Mouse (Mus musculus) liver, embryonic 13.5 days (tissue): ENCODE measurements around the gene Hist1h2bl. TPM values are rescaled to one million over a fixed set of nuclear protein-coding genes. Genes with fewer than 3 reads are reported as not detected.
"Not testable (repeated sequence)": the region's sequence is repeated elsewhere in the genome, so short reads cannot be mapped to it uniquely, and the experiment has no call there.

Source experiments
- ATAC-seq: fragments of 200-750 bp; cut with Nextera tagmentation; 2 replicates; pipeline ENCODE4 v1.8.0; 2017; ENCODE audit warnings: low read depth, mild to moderate bottlenecking, moderate number of reproducible peaks, moderate library complexity
- DNase-seq: peaks from one replicate; pipeline ENCODE4 v3.0.0; 2022
- H3K27ac ChIP-seq: fragments of 300-500 bp; sonication (generic); 2 replicates; pipeline ENCODE4 v1.5.1; 2015; ENCODE audit warnings: moderate library complexity, mild to moderate bottlenecking, inconsistent platforms
- H3K27me3 ChIP-seq: fragments of 300-500 bp; sonication (generic); 2 replicates; pipeline ENCODE4 v1.6.1; 2015; ENCODE audit warnings: mild to moderate bottlenecking, inconsistent platforms
- H3K36me3 ChIP-seq: fragments of 300-500 bp; sonication (generic); 2 replicates; pipeline ENCODE4 v1.6.1; 2015; ENCODE audit warnings: mild to moderate bottlenecking, inconsistent platforms
- H3K4me1 ChIP-seq: fragments of 300-500 bp; sonication (generic); replicated peaks from 2 replicates; pipeline ENCODE4 v1.6.1; 2015; ENCODE audit warnings: inconsistent platforms
- H3K4me2 ChIP-seq: fragments of 300-500 bp; sonication (generic); 2 replicates; pipeline ENCODE4 v1.6.1; 2015; ENCODE audit warnings: inconsistent platforms, mild to moderate bottlenecking, moderate library complexity
- H3K4me3 ChIP-seq: fragments of 300-500 bp; sonication (generic); replicated peaks from 2 replicates; pipeline ENCODE4 v1.5.1; 2015; ENCODE audit warnings: mild to moderate bottlenecking, inconsistent platforms
- H3K9ac ChIP-seq: fragments of 300-500 bp; sonication (generic); 2 replicates; pipeline ENCODE4 v1.6.1; 2015; ENCODE audit warnings: mild to moderate bottlenecking, inconsistent platforms
- H3K9me3 ChIP-seq: fragments of 300-500 bp; sonication (generic); replicated peaks from 2 replicates; pipeline ENCODE4 v1.6.1; 2016; ENCODE audit warnings: inconsistent platforms
- WGBS: fragments of 180-500 bp; shearing (Covaris S2); methylation state at CpG from one replicate; pipeline ENCODE4 v1.1.7; 2015; ENCODE audit not compliant: insufficient replicate concordance; 5-methylcytosine and 5-hydroxymethylcytosine counted together
- polyA plus RNA-seq: library from polyadenylated mRNA; unstranded; fragments of >200 nt; fragmentation: Nextera tagmentation; extraction: Ambion mirVana; gene quantifications from 2 replicates; pipeline ENCODE4 v1.2.1, GENCODE M21; 2015

The Hist1h2bl gene
- 1.8 and 3.0 TPM in 2 replicates for polyA plus RNA-seq

DNA sequence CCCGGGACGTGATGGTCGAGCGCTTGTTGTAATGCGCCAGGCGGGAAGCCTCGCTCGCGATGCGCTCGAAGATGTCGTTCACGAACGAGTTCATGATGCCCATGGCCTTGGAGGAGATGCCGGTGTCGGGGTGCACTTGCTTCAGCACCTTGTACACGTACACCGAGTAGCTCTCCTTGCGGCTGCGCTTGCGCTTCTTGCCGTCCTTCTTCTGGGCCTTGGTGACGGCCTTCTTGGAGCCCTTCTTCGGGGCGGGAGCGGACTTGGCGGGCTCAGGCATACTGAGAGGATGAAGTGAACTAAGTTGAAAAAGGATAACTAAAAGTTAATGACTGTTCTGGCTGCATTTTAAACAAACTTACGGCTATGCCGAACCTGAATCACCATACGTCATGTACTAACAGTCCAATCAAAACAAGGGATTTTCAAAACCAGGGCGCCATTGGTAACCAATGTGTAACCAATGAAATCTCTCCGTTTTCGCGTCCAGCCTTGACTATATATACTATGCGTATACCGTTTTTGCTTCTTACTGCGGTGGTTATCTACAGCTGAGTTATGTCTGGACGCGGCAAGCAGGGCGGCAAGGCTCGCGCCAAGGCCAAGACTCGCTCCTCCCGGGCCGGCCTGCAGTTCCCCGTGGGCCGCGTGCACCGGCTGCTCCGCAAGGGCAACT, at the start of gene Hist1h2bl, which contains the start of gene Hist1h2ai:
Hist1h2bl (minus strand) TSS at position 280 of the 676 bp plus-strand sequence.
Hist1h2ai (plus strand) TSS at position 559 of the 676 bp plus-strand sequence.
- peak; percentile 91 for DNase-seq
- H3K36me3 ChIP-seq, H3K9me3 ChIP-seq, H3K27me3 ChIP-seq: not testable (repeated sequence)
- Histone ChIP-seq H3K4me1 (peaks cover 63% of the 10 kb centered on the region), H3K9ac (peak within 1 kb of the TSS; percentile 88), H3K4me3 (peak within 1 kb of the TSS; percentile 63), H3K4me2 (peak within 1 kb of the TSS; percentile 86), H3K27ac (peak within 1 kb of the TSS; percentile 99)
- under 1% methylated on average over 32 of the region's 50 CpGs for WGBS
- peak; percentile 84 for ATAC-seq

DNA sequence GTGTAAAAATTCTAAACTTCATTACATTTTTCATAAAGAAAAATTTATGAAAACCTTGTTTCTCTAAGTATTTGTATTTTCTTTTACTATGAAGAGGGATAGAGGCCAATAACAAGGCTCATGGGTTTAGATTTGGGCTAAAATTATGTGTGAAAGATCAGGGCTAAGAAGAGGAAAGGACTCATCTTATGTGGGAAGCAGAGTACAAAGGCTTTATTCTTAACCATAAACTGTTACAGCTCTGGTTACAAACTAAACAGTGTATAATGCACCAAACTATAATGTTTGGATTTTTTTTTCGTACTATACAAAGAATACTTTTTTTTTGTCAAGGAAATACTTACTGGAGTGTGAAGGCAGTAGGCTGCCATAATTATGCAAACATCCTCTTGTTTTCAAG, 39.8 kb upstream of the Hist1h2bl start:
- peak overlapping the region; percentile 70 for H3K9ac ChIP-seq
- H3K4me3 ChIP-seq: peak overlapping the region; percentile 50
- ATAC-seq (no peak), DNase-seq (no peak)
- no peaks in the 10 kb centered on the region for H3K36me3 ChIP-seq
- H3K27ac ChIP-seq: peak overlapping the region; percentile 99
- H3K4me1 ChIP-seq: peaks cover 27% of the 10 kb centered on the region
- peak overlapping the region; percentile 64 for H3K4me2 ChIP-seq
- no peaks in the 10 kb centered on the region for H3K9me3 ChIP-seq
- H3K27me3 ChIP-seq: no peaks in the 10 kb centered on the region
- WGBS: 78% methylated on average over 1 of the region's 1 CpGs

GRCm38 (mm10) chr13:21754294-21755001, 38.5 kb upstream of the Hist1h2bl start:
- peak overlapping the region; percentile 99 for H3K27ac ChIP-seq
- H3K36me3 ChIP-seq, H3K9me3 ChIP-seq, H3K27me3 ChIP-seq: not testable (repeated sequence)
- DNase-seq (peak; percentile 61), ATAC-seq (peak; percentile 20)
- under 1% methylated on average over 20 of the region's 26 CpGs for WGBS
- H3K4me3 ChIP-seq: peak overlapping the region; percentile 56
- H3K4me2 ChIP-seq: peak overlapping the region; percentile 78
- H3K9ac ChIP-seq: peak overlapping the region; percentile 75
- H3K4me1 ChIP-seq: peaks cover 27% of the 10 kb centered on the region

- WGBS: 1% methylated on average over 48 of the region's 50 CpGs
- peak within 1 kb of the TSS; percentile 83 for H3K9ac ChIP-seq
- ATAC-seq: peak; percentile 81
- peak within 1 kb of the TSS; percentile 58 for H3K4me3 ChIP-seq
- peak within 1 kb of the TSS; percentile 78 for H3K4me2 ChIP-seq
- H3K27me3 ChIP-seq, H3K9me3 ChIP-seq, H3K36me3 ChIP-seq: not testable (repeated sequence)
- peak within 1 kb of the TSS; percentile 99 for H3K27ac ChIP-seq
- H3K4me1 ChIP-seq: peaks cover 31% of the 10 kb centered on the region
- DNase-seq: peak; percentile 92
Observed at GRCm38 (mm10) chr13:21753524-21754285, 37.8 kb upstream of the Hist1h2bl start, which contains the start of the genes Hist1h2ak and Hist1h2bn. Gene Hist1h2ak (minus strand): TSS chr13:21753827. Gene Hist1h2bn (plus strand): TSS chr13:21754123.

- H3K9me3 ChIP-seq: no peaks in the 10 kb centered on the region
- ATAC-seq: no peak
- DNase-seq: no peak
Observed at GRCm38 (mm10) chr13:21753051-21753523, 37.1 kb upstream of the Hist1h2bl start.

GRCm38 (mm10) chr13:21752356-21752755, 36.4 kb upstream of the Hist1h2bl start:
- Histone ChIP-seq H3K36me3 (0 out of 2 replicates have a peak, but pooled peaks cover 3% of the 10 kb centered on the region), H3K4me1 (peaks cover 38% of the 10 kb centered on the region), H3K4me3 (peak overlapping the region; percentile 58), H3K9ac (peak overlapping the region; percentile 83), H3K4me2 (peak overlapping the region; percentile 78), H3K27ac (peak overlapping the region; percentile 99), H3K27me3 (no peaks in the 10 kb centered on the region), H3K9me3 (no peaks in the 10 kb centered on the region)
- WGBS: 35% methylated on average over 3 of the region's 3 CpGs
- no peak for ATAC-seq
- no peak for DNase-seq

More at GRCm38 (mm10) chr13:21753051-21753523, 37.1 kb upstream of the Hist1h2bl start:
- Histone ChIP-seq H3K27me3 (no peaks in the 10 kb centered on the region), H3K4me3 (peak overlapping the region; percentile 58), H3K4me2 (peak overlapping the region; percentile 78), H3K27ac (peak overlapping the region; percentile 99), H3K36me3 (no peaks in the 10 kb centered on the region), H3K4me1 (peaks cover 35% of the 10 kb centered on the region), H3K9ac (peak overlapping the region; percentile 83)
- under 1% methylated on average over 10 of the region's 10 CpGs for WGBS

- Histone ChIP-seq H3K27me3 (no peaks in the 10 kb centered on the region), H3K4me2 (peak overlapping the region; percentile 78), H3K27ac (peak overlapping the region; percentile 99), H3K9me3 (no peaks in the 10 kb centered on the region), H3K4me1 (peaks cover 37% of the 10 kb centered on the region), H3K9ac (peak overlapping the region; percentile 83), H3K4me3 (peak overlapping the region; percentile 58), H3K36me3 (0 out of 2 replicates have a peak, but pooled peaks cover 4% of the 10 kb centered on the region)
- 50% methylated on average over 3 of the region's 3 CpGs for WGBS
- ATAC-seq: no peak
- no peak for DNase-seq
Observed at GRCm38 (mm10) chr13:21751827-21752226, 35.9 kb upstream of the Hist1h2bl start.

DNA sequence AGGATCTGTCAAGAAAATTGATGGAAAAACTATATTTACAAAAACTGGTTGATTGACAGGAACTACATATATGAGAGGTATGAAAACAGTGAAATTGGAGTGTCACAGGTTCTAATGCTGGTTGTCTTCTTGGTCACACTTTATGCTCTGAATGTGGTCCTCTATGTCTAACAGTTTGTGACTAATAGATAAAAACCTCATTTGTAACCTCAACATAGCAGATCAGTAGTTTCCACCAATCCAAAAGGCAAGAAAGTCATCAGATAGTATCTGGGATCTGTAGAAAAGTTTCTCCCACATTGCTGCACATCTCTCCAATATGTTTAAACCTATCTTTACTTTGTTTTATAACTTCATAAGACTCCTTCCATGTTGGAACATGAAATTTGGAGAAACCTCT, 35.5 kb upstream of the Hist1h2bl start:
- peak overlapping the region; percentile 78 for H3K4me2 ChIP-seq
- 0 out of 2 replicates have a peak, but pooled peaks cover 4% of the 10 kb centered on the region for H3K36me3 ChIP-seq
- DNase-seq (no peak), ATAC-seq (no peak)
- peak overlapping the region; percentile 99 for H3K27ac ChIP-seq
- H3K4me1 ChIP-seq: peaks cover 38% of the 10 kb centered on the region
- H3K27me3 ChIP-seq: no peaks in the 10 kb centered on the region
- no peaks in the 10 kb centered on the region for H3K9me3 ChIP-seq
- H3K9ac ChIP-seq: peak overlapping the region; percentile 83
- H3K4me3 ChIP-seq: peak overlapping the region; percentile 58

DNA sequence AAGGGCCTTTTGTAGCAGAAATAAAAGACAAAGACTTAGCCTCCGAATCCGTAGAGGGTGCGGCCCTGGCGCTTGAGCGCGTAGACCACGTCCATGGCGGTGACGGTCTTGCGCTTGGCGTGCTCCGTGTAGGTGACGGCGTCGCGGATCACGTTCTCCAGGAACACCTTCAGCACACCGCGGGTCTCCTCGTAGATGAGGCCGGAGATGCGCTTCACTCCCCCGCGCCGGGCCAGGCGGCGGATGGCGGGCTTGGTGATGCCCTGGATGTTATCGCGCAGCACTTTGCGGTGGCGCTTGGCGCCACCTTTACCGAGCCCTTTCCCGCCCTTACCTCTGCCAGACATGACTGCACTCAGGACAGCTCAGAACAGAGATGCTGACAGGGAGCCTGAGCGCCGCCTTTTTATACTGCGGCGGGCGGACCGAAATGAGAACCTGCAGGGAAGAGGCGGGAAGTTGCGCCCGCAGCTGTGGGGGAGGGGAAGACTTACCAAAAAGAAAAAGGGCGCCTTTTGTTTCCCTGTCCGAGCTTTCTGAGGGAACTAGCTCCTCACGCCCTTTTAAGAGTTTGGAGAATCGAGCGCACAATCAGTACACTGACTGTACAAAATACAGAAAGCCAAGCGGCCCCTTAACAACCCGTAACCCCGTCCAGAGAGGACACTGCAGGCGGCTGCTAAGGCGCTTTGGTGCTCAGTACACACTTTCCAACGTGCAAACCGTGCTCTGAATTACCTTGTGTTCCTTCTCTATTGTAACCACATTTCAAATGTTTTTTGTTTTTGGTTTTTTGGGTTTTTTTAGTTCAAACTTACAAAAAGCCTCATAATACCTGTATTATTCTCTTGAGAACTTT, 34.4 kb upstream of the Hist1h2bl start, which contains the start of gene Hist1h4k:
Hist1h4k (minus strand) TSS at position 347 of the 859 bp plus-strand sequence.
- ATAC-seq (peak; percentile 63), DNase-seq (peak; percentile 88)
- peaks cover 41% of the 10 kb centered on the region for H3K4me1 ChIP-seq
- H3K36me3 ChIP-seq, H3K9me3 ChIP-seq, H3K27me3 ChIP-seq: not testable (repeated sequence)
- peak within 1 kb of the TSS; percentile 99 for H3K27ac ChIP-seq
- peak within 1 kb of the TSS; percentile 87 for H3K9ac ChIP-seq
- H3K4me3 ChIP-seq: peak within 1 kb of the TSS; percentile 69
- under 1% methylated on average over 49 of the region's 56 CpGs for WGBS
- H3K4me2 ChIP-seq: peak within 1 kb of the TSS; percentile 80
